Mouse (Mus musculus): ENCODE measurements around the gene Acaa1a.

- TF ChIP-seq CTCF (IDR thresholded peaks at IDR 0.05; ENCODE audit: borderline replicate concordance, extremely low read depth, insufficient read depth, insufficient read length) (no peak), POLR2A (IDR thresholded peaks at IDR 0.05; ENCODE audit: borderline replicate concordance, extremely low read depth, insufficient read depth, insufficient read length, poor library complexity, severe bottlenecking) (no peak)
Measured at GRCm38 (mm10) chr9:119340212-119340580, 720 bp downstream of the Acaa1a start.

Data from brain, embryonic 14.5 days (tissue).